Mouse (Mus musculus) limb, embryonic 12.5 days (tissue): ENCODE results near the gene Ambp. TPM values are rescaled to one million over a fixed set of nuclear protein-coding genes. Genes with fewer than 3 reads are reported as not detected.
A peak's percentile ranks its signal among the peaks of the same experiment; 100 is the strongest.

Source experiments
- ATAC-seq: fragments of 200-750 bp; cut with Nextera tagmentation; 2 replicates; pipeline ENCODE4 v1.8.0; 2017; ENCODE audit warnings: low read depth, moderate TSS enrichment; ENCODE audit not compliant: insufficient number of reproducible peaks, insufficient read depth, low FRiP score, low TSS enrichment
- H3K27ac ChIP-seq: fragments of 300-500 bp; sonication (generic); 2 replicates; pipeline ENCODE4 v1.5.1; 2016; ENCODE audit warnings: mild to moderate bottlenecking, moderate library complexity
- H3K27me3 ChIP-seq: fragments of 300-500 bp; sonication (generic); 2 replicates; pipeline ENCODE4 v1.6.1; 2016; ENCODE audit warnings: mild to moderate bottlenecking, moderate library complexity
- H3K36me3 ChIP-seq: fragments of 300-500 bp; sonication (generic); 2 replicates; pipeline ENCODE4 v1.6.1; 2016; ENCODE audit warnings: mild to moderate bottlenecking, moderate library complexity
- H3K4me1 ChIP-seq: fragments of 300-500 bp; sonication (generic); replicated peaks from 2 replicates; pipeline ENCODE4 v1.6.1; 2016
- H3K4me2 ChIP-seq: fragments of 300-500 bp; sonication (generic); 2 replicates; pipeline ENCODE4 v1.6.1; 2016; ENCODE audit warnings: mild to moderate bottlenecking, moderate library complexity
- H3K4me3 ChIP-seq: fragments of 300-500 bp; sonication (generic); replicated peaks from 2 replicates; pipeline ENCODE4 v1.5.1; 2016; ENCODE audit warnings: mild to moderate bottlenecking
- H3K9ac ChIP-seq: fragments of 300-500 bp; sonication (generic); replicated peaks from 2 replicates; pipeline ENCODE4 v1.6.1; 2016; ENCODE audit warnings: mild to moderate bottlenecking, moderate library complexity
- H3K9me3 ChIP-seq: fragments of 300-500 bp; sonication (generic); 2 replicates; pipeline ENCODE4 v1.6.1; 2016; ENCODE audit warnings: mild to moderate bottlenecking, moderate library complexity
- WGBS: fragments of 180-500 bp; shearing (Covaris S2); methylation state at CpG from one replicate; pipeline ENCODE4 v1.1.7; 2016; 5-methylcytosine and 5-hydroxymethylcytosine counted together
- polyA plus RNA-seq: library from polyadenylated mRNA; unstranded; fragments of >200 nt; fragmentation: Nextera tagmentation; extraction: Ambion mirVana; gene quantifications from 2 replicates; pipeline ENCODE4 v1.2.1, GENCODE M21; 2016

The Ambp gene
- polyA plus RNA-seq, 1 experiment from 2014 or later = 0.59 TPM

GRCm38 (mm10) chr4:63165636-63166035 lies 11.0 kb upstream of the Ambp start:
- Histone ChIP-seq H3K27ac (no peak overlapping the region), H3K4me2 (no peak overlapping the region), H3K36me3 (no peaks in the 10 kb centered on the region), H3K4me3 (no peak overlapping the region), H3K4me1 (no peaks in the 10 kb centered on the region), H3K9ac (no peak overlapping the region), H3K9me3 (no peaks in the 10 kb centered on the region), H3K27me3 (peaks cover 18% of the 10 kb centered on the region)
- no peak for ATAC-seq
- 87% methylated on average over 4 of the region's 4 CpGs for WGBS

- Histone ChIP-seq H3K27me3 (no peaks in the 10 kb centered on the region), H3K4me1 (no peaks in the 10 kb centered on the region), H3K27ac (no peak overlapping the region), H3K4me2 (no peak overlapping the region), H3K9ac (no peak overlapping the region), H3K36me3 (no peaks in the 10 kb centered on the region), H3K4me3 (no peak overlapping the region), H3K9me3 (no peaks in the 10 kb centered on the region)
- WGBS = 14% methylated on average over 5 of the region's 5 CpGs
- ATAC-seq = peak; percentile 64; the same call in 1 of the 2 replicates
Measured at GRCm38 (mm10) chr4:63158961-63159592, 4.5 kb upstream of the Ambp start.

GRCm38 (mm10) chr4:63158192-63158591 lies 3.6 kb upstream of the Ambp start:
- Histone ChIP-seq H3K27me3 (no peaks in the 10 kb centered on the region), H3K4me3 (no peak overlapping the region), H3K27ac (no peak overlapping the region), H3K36me3 (no peaks in the 10 kb centered on the region), H3K4me1 (no peaks in the 10 kb centered on the region), H3K9ac (no peak overlapping the region), H3K4me2 (no peak overlapping the region), H3K9me3 (no peaks in the 10 kb centered on the region)
- ATAC-seq = no peak; the same call in 1 of the 2 replicates
- 85% methylated on average over 7 of the region's 7 CpGs for WGBS

- ATAC-seq = no peak
- H3K27me3 ChIP-seq = no peaks in the 10 kb centered on the region
- H3K9ac ChIP-seq = no peak overlapping the region
- 67% methylated on average over 8 of the region's 8 CpGs for WGBS
- H3K36me3 ChIP-seq = no peaks in the 10 kb centered on the region
- H3K4me2 ChIP-seq = no peak overlapping the region
- H3K4me1 ChIP-seq = no peaks in the 10 kb centered on the region
- no peak overlapping the region for H3K4me3 ChIP-seq
- H3K9me3 ChIP-seq = no peaks in the 10 kb centered on the region
- no peak overlapping the region for H3K27ac ChIP-seq
Measured at GRCm38 (mm10) chr4:63156726-63157634, 2.4 kb upstream of the Ambp start.

GRCm38 (mm10) chr4:63155596-63155995 lies 997 bp upstream of the Ambp start:
- H3K27me3 ChIP-seq = no peaks in the 10 kb centered on the region
- no peak overlapping the region for H3K4me2 ChIP-seq
- H3K4me3 ChIP-seq = no peak overlapping the region
- no peak overlapping the region for H3K9ac ChIP-seq
- H3K9me3 ChIP-seq = no peaks in the 10 kb centered on the region
- no peaks in the 10 kb centered on the region for H3K36me3 ChIP-seq
- no peaks in the 10 kb centered on the region for H3K4me1 ChIP-seq
- WGBS = 48% methylated on average over 2 of the region's 2 CpGs
- ATAC-seq = no peak
- no peak overlapping the region for H3K27ac ChIP-seq

- no peak overlapping the region for H3K27ac ChIP-seq
- no peaks in the 10 kb centered on the region for H3K4me1 ChIP-seq
- no peaks in the 10 kb centered on the region for H3K36me3 ChIP-seq
- no peaks in the 10 kb centered on the region for H3K27me3 ChIP-seq
- no peak overlapping the region for H3K4me2 ChIP-seq
- H3K9ac ChIP-seq = no peak overlapping the region
- no peaks in the 10 kb centered on the region for H3K9me3 ChIP-seq
- 54% methylated on average over 4 of the region's 4 CpGs for WGBS
- no peak overlapping the region for H3K4me3 ChIP-seq
- no peak for ATAC-seq
Measured at GRCm38 (mm10) chr4:63154028-63154427, 571 bp downstream of the Ambp start.

GRCm38 (mm10) chr4:63151127-63151526 lies 3.5 kb downstream of the Ambp start:
- H3K27ac ChIP-seq = no peak overlapping the region
- WGBS = 92% methylated on average over 6 of the region's 6 CpGs
- H3K27me3 ChIP-seq = no peaks in the 10 kb centered on the region
- H3K4me1 ChIP-seq = no peaks in the 10 kb centered on the region
- H3K9me3 ChIP-seq = peaks cover 5% of the 10 kb centered on the region; the same call in 1 of the 2 replicates
- H3K9ac ChIP-seq = no peak overlapping the region
- no peaks in the 10 kb centered on the region for H3K36me3 ChIP-seq
- ATAC-seq = no peak
- H3K4me3 ChIP-seq = no peak overlapping the region
- H3K4me2 ChIP-seq = no peak overlapping the region

GRCm38 (mm10) chr4:63147268-63147667 lies 7.3 kb downstream of the Ambp start:
- no peaks in the 10 kb centered on the region for H3K4me1 ChIP-seq
- 90% methylated on average over 6 of the region's 6 CpGs for WGBS
- H3K9me3 ChIP-seq = peaks cover 5% of the 10 kb centered on the region; the same call in 1 of the 2 replicates
- no peak overlapping the region for H3K9ac ChIP-seq
- no peak for ATAC-seq
- H3K4me3 ChIP-seq = no peak overlapping the region
- no peak overlapping the region for H3K27ac ChIP-seq
- H3K27me3 ChIP-seq = no peaks in the 10 kb centered on the region
- no peaks in the 10 kb centered on the region for H3K36me3 ChIP-seq
- no peak overlapping the region for H3K4me2 ChIP-seq

GRCm38 (mm10) chr4:63129891-63130624 lies 24.5 kb downstream of the Ambp start:
- Histone ChIP-seq H3K4me1 (no peaks in the 10 kb centered on the region), H3K9me3 (no peaks in the 10 kb centered on the region), H3K9ac (no peak overlapping the region), H3K4me3 (no peak overlapping the region), H3K27ac (no peak overlapping the region), H3K36me3 (peaks cover 62% of the 10 kb centered on the region), H3K4me2 (no peak overlapping the region), H3K27me3 (no peaks in the 10 kb centered on the region)
- 0 out of 2 replicates have a peak, but pooled peaks have one; percentile 31 for ATAC-seq
- WGBS = 93% methylated on average over 5 of the region's 5 CpGs

GRCm38 (mm10) chr4:63124861-63125466 lies 29.6 kb downstream of the Ambp start:
- ATAC-seq = no peak
- 88% methylated on average over 8 of the region's 8 CpGs for WGBS
- peaks cover 64% of the 10 kb centered on the region for H3K36me3 ChIP-seq

More at GRCm38 (mm10) chr4:63124861-63125466, 29.6 kb downstream of the Ambp start:
- Histone ChIP-seq H3K4me2 (no peak overlapping the region), H3K4me1 (no peaks in the 10 kb centered on the region), H3K4me3 (no peak overlapping the region), H3K27me3 (no peaks in the 10 kb centered on the region), H3K9ac (no peak overlapping the region), H3K9me3 (no peaks in the 10 kb centered on the region), H3K27ac (no peak overlapping the region)
